Mouse (Mus musculus) brain, embryonic 18.5 days (tissue): ENCODE measurements around the gene Surf4.

Source experiments
- DNase-seq: peaks from one replicate; pipeline ENCODE4 v3.0.0-alpha.2; 2012; ENCODE audit warnings: low read depth, low spot score

Surf4 gene

GRCm38 (mm10) chr2:26933304-26934055, at the start of gene Surf4, which contains the start of gene Stkld1:
TSS of gene Surf4 (minus strand) at chr2:26933928.
TSS of gene Stkld1 (plus strand) at chr2:26934047.
- peak; percentile 81 for DNase-seq

GRCm38 (mm10) chr2:26980361-26980760, 46.6 kb upstream of the Surf4 start:
- no peak for DNase-seq

GRCm38 (mm10) chr2:26973960-26974359, 40.2 kb upstream of the Surf4 start:
- no peak for DNase-seq

- no peak for DNase-seq
Measured at GRCm38 (mm10) chr2:26973116-26973515, 39.4 kb upstream of the Surf4 start, which contains the start of gene Adamts13. TSS of gene Adamts13 (plus strand) at chr2:26973416.

DNA sequence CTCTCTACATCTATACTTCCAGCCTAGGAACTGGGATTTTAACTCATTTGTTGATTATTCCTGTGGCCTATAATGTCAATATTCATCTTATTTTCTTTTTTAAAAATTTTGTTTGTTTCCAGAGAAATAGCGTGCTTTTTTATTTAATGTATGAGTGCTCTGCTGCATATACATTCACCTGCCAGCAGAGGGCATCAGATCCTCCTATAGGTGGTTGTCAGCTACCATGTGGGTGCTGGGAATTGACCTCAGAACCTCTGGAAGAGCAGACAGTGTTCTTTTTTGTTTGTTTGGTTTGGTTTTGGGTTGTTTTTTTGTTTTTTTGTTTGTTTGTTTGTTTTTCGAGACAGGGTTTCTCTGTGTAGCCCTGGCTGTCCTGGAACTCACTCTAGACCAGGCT, 33.5 kb upstream of the Surf4 start:
- DNase-seq = no peak

- DNase-seq = no peak
Measured at GRCm38 (mm10) chr2:26964724-26965370, 31.1 kb upstream of the Surf4 start.

GRCm38 (mm10) chr2:26963923-26964723, 30.4 kb upstream of the Surf4 start, which contains the start of gene Rexo4:
TSS of gene Rexo4 (minus strand) at chr2:26964386.
- peak; percentile 93 for DNase-seq

DNA sequence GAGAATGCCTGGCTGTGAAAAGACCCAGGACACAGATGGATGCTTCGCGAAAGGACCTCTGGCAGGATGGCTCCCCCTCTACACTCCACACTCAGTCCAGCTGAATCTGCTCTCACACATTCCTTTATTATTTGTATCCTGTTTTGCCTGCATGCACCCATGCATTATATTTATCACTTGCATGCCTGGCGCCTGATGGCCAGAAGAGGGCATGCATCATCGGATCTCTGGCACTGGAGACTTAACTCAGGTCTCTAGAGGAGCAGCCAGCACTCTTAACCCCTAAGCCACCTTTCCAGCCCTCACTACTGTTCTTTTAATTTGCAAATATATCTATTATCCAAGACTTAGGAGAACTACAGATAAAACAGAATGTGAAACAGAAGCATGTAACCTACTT, 27.0 kb upstream of the Surf4 start:
- DNase-seq = no peak

DNA sequence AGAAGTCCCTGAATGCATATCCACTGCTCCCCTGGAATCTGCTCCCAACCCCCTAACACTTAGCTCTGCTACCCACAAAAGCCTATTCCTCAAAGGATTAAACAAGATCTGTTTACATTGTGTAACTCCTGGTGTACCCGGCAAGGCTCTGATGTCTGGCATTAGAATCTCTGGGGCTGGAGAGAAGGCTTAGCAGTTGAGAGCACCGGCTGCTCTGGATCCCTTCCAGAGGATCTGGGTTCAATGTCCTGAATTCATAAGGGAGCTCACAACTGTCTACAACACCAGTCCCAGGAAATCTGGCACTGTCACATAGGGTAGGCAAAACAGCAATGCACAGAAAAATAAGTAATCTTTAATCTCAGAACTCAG, 23.7 kb upstream of the Surf4 start:
- no peak for DNase-seq

- DNase-seq = no peak
Measured at GRCm38 (mm10) chr2:26956811-26957487, 23.2 kb upstream of the Surf4 start.

DNA sequence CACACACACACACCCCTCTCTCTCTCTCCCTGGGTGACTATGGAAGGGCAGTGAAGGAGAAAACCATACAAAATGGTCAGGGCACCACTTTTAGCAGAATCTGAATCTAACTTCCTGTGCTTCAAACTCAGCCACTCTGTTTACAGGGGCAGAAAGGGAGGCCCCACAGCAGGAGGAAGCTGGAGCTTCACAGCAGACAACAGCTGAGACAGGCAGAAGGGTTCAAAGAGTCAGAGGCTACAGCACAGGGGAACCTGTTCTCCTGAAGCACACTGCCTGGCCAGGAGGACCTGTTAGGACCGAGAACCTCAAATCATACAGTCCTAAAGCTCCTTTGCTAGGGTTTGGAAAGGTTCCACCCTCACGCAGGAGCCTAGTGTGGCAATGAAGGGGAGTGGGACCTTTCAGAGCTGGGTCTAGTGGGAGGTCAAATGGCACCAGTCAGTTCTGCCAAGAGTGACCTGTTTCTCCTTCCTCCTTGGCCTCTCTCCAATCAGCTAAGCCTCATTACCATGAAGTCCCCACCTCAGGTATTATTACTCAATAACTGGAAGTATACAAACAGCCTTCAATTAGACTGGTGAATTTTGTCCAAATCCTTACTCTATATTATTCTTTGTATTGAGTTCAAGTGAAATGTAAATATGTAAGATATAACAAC, 21.1 kb upstream of the Surf4 start:
- DNase-seq = no peak

DNA sequence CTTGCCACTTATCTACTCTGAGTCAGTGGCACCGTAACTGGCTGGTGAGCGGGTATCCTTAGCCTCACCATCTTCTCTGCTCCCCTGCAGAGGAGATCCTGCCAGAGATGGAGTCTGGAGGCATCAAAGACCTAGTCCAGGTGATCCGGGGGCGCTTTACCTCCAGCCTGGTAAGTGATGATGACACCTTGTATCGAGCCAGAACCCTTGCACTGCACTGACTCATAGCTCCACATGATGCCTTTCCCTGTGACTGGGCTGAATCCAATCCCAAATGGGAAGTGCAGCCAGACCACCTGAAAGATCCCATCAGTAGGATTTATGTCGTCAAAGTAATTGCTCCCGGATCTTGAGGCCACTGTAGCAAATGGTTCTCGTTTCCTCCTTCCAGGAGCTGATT, 19.1 kb upstream of the Surf4 start:
- DNase-seq = no peak

GRCm38 (mm10) chr2:26952193-26952592, 18.5 kb upstream of the Surf4 start:
- no peak for DNase-seq

GRCm38 (mm10) chr2:26951346-26951905, 17.7 kb upstream of the Surf4 start:
- no peak for DNase-seq

DNA sequence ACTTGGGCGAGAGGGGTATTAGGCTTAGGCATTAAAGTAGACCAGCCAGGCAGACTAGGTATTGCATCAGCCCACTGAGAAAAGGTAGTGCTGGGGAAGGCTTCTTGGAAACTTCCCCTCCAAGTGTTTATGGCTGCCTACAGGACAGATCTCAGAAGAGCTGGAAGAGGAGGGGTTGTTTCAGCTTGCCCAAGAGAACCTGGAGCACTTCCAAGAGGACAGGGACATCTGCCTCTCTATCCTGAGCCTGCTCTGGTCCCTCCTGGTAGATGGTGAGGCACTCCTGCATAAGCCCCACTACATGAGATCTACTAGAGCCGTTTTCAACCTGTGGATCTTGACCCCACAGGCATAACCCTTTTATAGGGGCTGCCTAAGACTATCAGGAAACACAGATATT, 16.7 kb upstream of the Surf4 start:
- no peak for DNase-seq

GRCm38 (mm10) chr2:26943253-26943652, 9.5 kb upstream of the Surf4 start:
- DNase-seq = no peak

DNA sequence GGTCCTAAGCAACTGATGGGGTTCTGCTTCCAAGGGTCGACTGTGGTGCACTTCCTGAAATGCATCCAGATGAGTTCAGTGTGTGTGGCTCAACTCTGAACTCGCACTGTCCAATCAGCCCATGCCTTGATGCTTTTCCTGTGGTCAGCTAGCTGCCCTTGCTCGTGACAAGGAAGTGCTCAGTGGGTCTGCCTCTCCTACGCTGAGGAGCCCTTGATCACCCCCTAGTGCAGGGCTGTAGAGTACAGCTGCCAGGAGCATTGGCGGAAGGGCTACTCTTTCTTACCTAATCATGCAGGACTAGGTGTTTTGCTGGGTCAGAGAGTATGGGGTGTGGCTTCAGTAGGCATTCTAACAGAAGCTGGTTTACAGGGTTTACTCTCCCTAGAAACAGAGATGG, 7.8 kb upstream of the Surf4 start:
- DNase-seq = no peak

- DNase-seq = no peak
Measured at GRCm38 (mm10) chr2:26936425-26936824, 2.7 kb upstream of the Surf4 start.

GRCm38 (mm10) chr2:26935286-26935685, 1.6 kb upstream of the Surf4 start:
- no peak for DNase-seq

GRCm38 (mm10) chr2:26932473-26933303, 1.0 kb downstream of the Surf4 start:
- no peak for DNase-seq
